24 mouse cellular contexts compared by ENCODE assay signal in the genomic region with DNA sequence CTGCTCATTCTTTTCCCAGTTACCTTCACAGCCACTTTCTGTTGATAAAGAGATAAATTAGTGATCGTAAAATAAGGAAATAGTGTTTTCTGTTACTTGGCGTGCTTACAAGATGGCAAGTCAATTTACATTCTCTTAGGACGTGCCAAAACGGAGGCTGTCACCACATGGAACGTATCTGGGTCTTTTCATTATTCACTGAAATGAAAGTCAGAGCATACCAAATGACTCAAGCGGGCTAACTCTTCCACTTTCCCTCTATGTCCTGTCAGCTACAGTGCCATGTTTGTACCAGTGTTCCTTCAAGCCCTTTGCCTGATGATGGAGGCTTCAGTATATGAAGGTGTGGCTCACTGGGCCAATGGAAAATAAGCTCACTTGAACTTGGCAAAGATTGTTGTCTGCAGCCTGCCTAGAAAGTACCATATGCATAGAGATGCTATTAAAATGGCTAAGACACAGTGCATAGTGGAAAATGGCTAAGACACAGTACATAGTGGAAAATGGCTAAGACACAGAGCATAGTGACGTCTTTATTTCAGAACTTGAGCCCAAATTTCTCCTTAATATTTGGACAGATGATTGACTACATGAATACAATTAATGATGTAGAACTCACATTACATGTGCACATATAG. TPM values are rescaled to one million over a fixed set of nuclear protein-coding genes. Genes with fewer than 3 reads are reported as not detected.
DNase-seq lines count a peak whose midpoint lies in the region; ATAC-seq and TF ChIP-seq lines count a peak whose summit lies in the region.
"Had no signal": no experiment of that assay in that cellular context is flagged by ENCODE, and none has a peak within 500 bp of the region (broad histone marks: within the 10 kb centered on the region; RNA-seq: fewer than 3 reads in every experiment).

No protein-coding gene starts in this region.

- no peak for DNase-seq in forebrain, embryonic 10.5 days (ENCODE audit: extremely low spot score, low spot score)
- peak; percentile 47 for DNase-seq in heart, embryonic 10.5 days (ENCODE audit: low spot score)
- no peak for DNase-seq in heart, adult 18-20 months
- DNase-seq in layer of hippocampus, adult 18-20 months (ENCODE audit: low spot score in 2 of 2) = peak; percentile 2 to 43
- DNase-seq in layer of hippocampus, postnatal 25 days (ENCODE audit: extremely low spot score in 1 of 2, low spot score in 1 of 2) = no peak
- peak; percentile 66 for DNase-seq in brain, embryonic 14.5 days (ENCODE audit: low read depth)
- DNase-seq in cerebellum, adult 9-11 months = no peak
- DNase-seq: adrenal gland, postnatal 14 days; B cell, adult 2 months; cerebellum, adult 2 months; cerebellum, postnatal 14 days; embryo, embryonic 11 days; gastrocnemius, postnatal 10 days; heart, postnatal 36 days; kidney, adult 8-10 months had no signal

- TF ChIP-seq CTCF in brain, embryonic 14.5 days (IDR thresholded peaks at IDR 0.05; ENCODE audit: borderline replicate concordance, extremely low read depth, insufficient read depth, insufficient read length) = no peak

- no peak overlapping the region for H3K9ac ChIP-seq in forebrain, embryonic 13.5 days
- H3K9ac ChIP-seq: embryonic facial prominence, embryonic 15.5 days; hindbrain, embryonic 12.5 days had no signal

- no peak overlapping the region for H3K27ac ChIP-seq in forebrain, embryonic 13.5 days
- no peak overlapping the region for H3K27ac ChIP-seq in forebrain, embryonic 10.5 days
- H3K27ac ChIP-seq in heart, embryonic 10.5 days = no peak overlapping the region
- H3K27ac ChIP-seq: embryonic facial prominence, embryonic 15.5 days; hindbrain, embryonic 12.5 days had no signal

- no peaks in the 10 kb centered on the region for H3K4me1 ChIP-seq in forebrain, embryonic 13.5 days
- no peaks in the 10 kb centered on the region for H3K4me1 ChIP-seq in forebrain, embryonic 10.5 days
- H3K4me1 ChIP-seq in heart, embryonic 10.5 days = no peaks in the 10 kb centered on the region
- H3K4me1 ChIP-seq: embryonic facial prominence, embryonic 15.5 days; hindbrain, embryonic 12.5 days had no signal

- H3K4me2 ChIP-seq in forebrain, embryonic 13.5 days = no peak overlapping the region
- H3K4me2 ChIP-seq: embryonic facial prominence, embryonic 15.5 days; hindbrain, embryonic 12.5 days had no signal

- ATAC-seq in forebrain, embryonic 13.5 days = peak; percentile 71; the same call in 1 of the 2 replicates
- ATAC-seq: CD4-positive, CD25-positive, alpha-beta regulatory T cell, adult 4 months; hindbrain, embryonic 16.5 days; inflammation-experienced regulatory T-cells, adult 6 months; intestine, postnatal 0 days had no signal

- H3K4me3 ChIP-seq in forebrain, embryonic 13.5 days = no peak overlapping the region
- H3K4me3 ChIP-seq in forebrain, embryonic 10.5 days = no peak overlapping the region
- no peak overlapping the region for H3K4me3 ChIP-seq in heart, embryonic 10.5 days
- H3K4me3 ChIP-seq: embryonic facial prominence, embryonic 15.5 days; erythroblast, embryonic 14.5 days; hindbrain, embryonic 12.5 days had no signal

- no peaks in the 10 kb centered on the region for H3K27me3 ChIP-seq in forebrain, embryonic 13.5 days
- no peaks in the 10 kb centered on the region for H3K27me3 ChIP-seq in forebrain, embryonic 10.5 days (ENCODE audit: poor library complexity, severe bottlenecking)
- no peaks in the 10 kb centered on the region for H3K27me3 ChIP-seq in heart, embryonic 10.5 days (ENCODE audit: insufficient read depth, poor library complexity, severe bottlenecking)
- H3K27me3 ChIP-seq: embryonic facial prominence, embryonic 15.5 days; hindbrain, embryonic 12.5 days had no signal

- no peaks in the 10 kb centered on the region for H3K36me3 ChIP-seq in forebrain, embryonic 13.5 days (ENCODE audit: poor library complexity, severe bottlenecking)
- H3K36me3 ChIP-seq in forebrain, embryonic 10.5 days (replicated peaks) = no peaks in the 10 kb centered on the region
- H3K36me3 ChIP-seq in heart, embryonic 10.5 days = no peaks in the 10 kb centered on the region
- H3K36me3 ChIP-seq: embryonic facial prominence, embryonic 15.5 days; hindbrain, embryonic 12.5 days had no signal

- no peak for TF ChIP-seq POLR2A in brain, embryonic 14.5 days (IDR thresholded peaks at IDR 0.05; ENCODE audit: borderline replicate concordance, extremely low read depth, insufficient read depth, insufficient read length, poor library complexity, severe bottlenecking)

- 80% methylated on average over 7 of the region's 7 CpGs for WGBS in forebrain, embryonic 13.5 days
- 94% methylated on average over 7 of the region's 7 CpGs for WGBS in forebrain, embryonic 10.5 days
- 82% methylated on average over 7 of the region's 7 CpGs for WGBS in heart, embryonic 10.5 days

- no peaks in the 10 kb centered on the region for H3K9me3 ChIP-seq in forebrain, embryonic 13.5 days (replicated peaks)
- H3K9me3 ChIP-seq in forebrain, embryonic 10.5 days = no peaks in the 10 kb centered on the region
- H3K9me3 ChIP-seq in heart, embryonic 10.5 days = no peaks in the 10 kb centered on the region
- H3K9me3 ChIP-seq: embryonic facial prominence, embryonic 15.5 days; G1E; hindbrain, embryonic 12.5 days had no signal

RNA-seq across cellular contexts. Expression of a gene that starts 17.8 kb away (rescaled TPM):
- 0.41 and 0.63 TPM in 2 replicates for polyA plus RNA-seq in forebrain, embryonic 13.5 days (2015; fragmentation: Nextera tagmentation; extraction: Ambion mirVana)
- polyA plus RNA-seq in forebrain, embryonic 10.5 days (2016; fragmentation: Nextera tagmentation; extraction: Ambion mirVana) = 3.7 and 3.9 TPM in 2 replicates
- polyA plus RNA-seq in heart, embryonic 10.5 days (2016; fragmentation: Nextera tagmentation; extraction: Ambion mirVana) = 5.3 and 6.6 TPM in 2 replicates
- 1 to 10 TPM; 1.1 to 1.6 TPM for total RNA-seq in heart, adult 18-20 months (2021)
- total RNA-seq in layer of hippocampus, adult 18-20 months (2021) = under 1 TPM; 0.47 to 0.71 TPM
- total RNA-seq in layer of hippocampus, postnatal 25 days (2021) = 1 to 10 TPM; 1.1 to 1.2 TPM
- polyA plus RNA-seq in brain, embryonic 14.5 days (2012; rRNA removed) = 0.57 and 0.86 TPM in 2 replicates
- polyA plus RNA-seq: erythroblast, embryonic 14.5 days had no signal

Comparison
In these comparisons a context has a peak if more than half of its experiments do, and no peak if none do; other contexts are left out.
1. DNase-seq: peak in heart, embryonic 10.5 days (single experiment), layer of hippocampus, adult 18-20 months (2 of 2) and brain, embryonic 14.5 days (single experiment); none in forebrain, embryonic 10.5 days (single experiment), heart, adult 18-20 months (0 of 2), layer of hippocampus, postnatal 25 days (0 of 2) and cerebellum, adult 9-11 months (single experiment).